Mouse (Mus musculus) heart, embryonic 11.5 days (tissue): ENCODE measurements around the gene Cfap61. TPM values are rescaled to one million over a fixed set of nuclear protein-coding genes. Genes with fewer than 3 reads are reported as not detected.

Experiments
- ATAC-seq: fragments of 200-750 bp; cut with Nextera tagmentation; replicated peaks from 2 replicates; pipeline ENCODE4 v1.8.0; 2017; ENCODE audit warnings: moderate library complexity; ENCODE audit not compliant: insufficient number of reproducible peaks, low FRiP score, low TSS enrichment
- H3K27ac ChIP-seq: fragments of 300-500 bp; sonication (generic); 2 replicates; pipeline ENCODE4 v1.5.1; 2014; ENCODE audit warnings: mild to moderate bottlenecking, low read depth, low read length
- H3K27me3 ChIP-seq: fragments of 300-500 bp; sonication (generic); 2 replicates; pipeline ENCODE4 v1.6.1; 2014; ENCODE audit warnings: mild to moderate bottlenecking, low read length, mixed read lengths; ENCODE audit not compliant: control insufficient read depth, insufficient read depth
- H3K36me3 ChIP-seq: fragments of 300-500 bp; sonication (generic); 2 replicates; pipeline ENCODE4 v1.6.1; 2014; ENCODE audit warnings: mild to moderate bottlenecking, low read length, moderate library complexity, mixed read lengths; ENCODE audit not compliant: control insufficient read depth, insufficient read depth
- H3K4me1 ChIP-seq: fragments of 300-500 bp; sonication (generic); 2 replicates; pipeline ENCODE4 v1.6.1; 2014; ENCODE audit warnings: low read length; ENCODE audit not compliant: control insufficient read depth, insufficient read depth
- H3K4me2 ChIP-seq: fragments of 300-500 bp; sonication (generic); 2 replicates; pipeline ENCODE4 v1.6.1; 2014; ENCODE audit warnings: mild to moderate bottlenecking, moderate library complexity
- H3K4me3 ChIP-seq: fragments of 300-500 bp; sonication (generic); 2 replicates; pipeline ENCODE4 v1.5.1; 2014; ENCODE audit warnings: low read depth, low read length
- H3K9ac ChIP-seq: fragments of 300-500 bp; sonication (generic); 2 replicates; pipeline ENCODE4 v1.6.1; 2014; ENCODE audit warnings: mild to moderate bottlenecking, low read depth, low read length, moderate library complexity
- H3K9me3 ChIP-seq: fragments of 300-500 bp; sonication (generic); replicated peaks from 2 replicates; pipeline ENCODE4 v1.6.1; 2016; ENCODE audit warnings: low read length; ENCODE audit not compliant: control insufficient read depth
- WGBS: fragments of 180-500 bp; shearing (Covaris S2); extraction: QIAGEN DNeasy Blood & Tissue Kit; methylation state at CpG from one replicate; pipeline ENCODE4 v1.1.7; 2014; ENCODE audit not compliant: insufficient replicate concordance; 5-methylcytosine and 5-hydroxymethylcytosine counted together
- polyA plus RNA-seq: library from polyadenylated mRNA; unstranded; fragments of >200 nt; fragmentation: Nextera tagmentation; extraction: Ambion mirVana; gene quantifications from 2 replicates; pipeline ENCODE4 v1.2.1, GENCODE M21; 2014

Gene Cfap61
- polyA plus RNA-seq, 1 experiment from 2014 or later: 0.10 TPM

- Histone ChIP-seq H3K9ac (no peak overlapping the region), H3K27ac (no peak overlapping the region), H3K9me3 (no peaks in the 10 kb centered on the region), H3K27me3 (peaks cover 54% of the 10 kb centered on the region), H3K36me3 (no peaks in the 10 kb centered on the region), H3K4me1 (peaks cover 7% of the 10 kb centered on the region; the same call in 1 of the 2 replicates), H3K4me3 (no peak overlapping the region), H3K4me2 (no peak overlapping the region)
- no peak for ATAC-seq
- 58% methylated on average over 3 of the region's 3 CpGs for WGBS
Observed at GRCm38 (mm10) chr2:146227646-146228045, 293.1 kb downstream of the Cfap61 start.

GRCm38 (mm10) chr2:146228435-146228834 lies 293.9 kb downstream of the Cfap61 start:
- no peak for ATAC-seq
- H3K4me2 ChIP-seq: no peak overlapping the region
- WGBS: 74% methylated on average over 2 of the region's 2 CpGs

DNA sequence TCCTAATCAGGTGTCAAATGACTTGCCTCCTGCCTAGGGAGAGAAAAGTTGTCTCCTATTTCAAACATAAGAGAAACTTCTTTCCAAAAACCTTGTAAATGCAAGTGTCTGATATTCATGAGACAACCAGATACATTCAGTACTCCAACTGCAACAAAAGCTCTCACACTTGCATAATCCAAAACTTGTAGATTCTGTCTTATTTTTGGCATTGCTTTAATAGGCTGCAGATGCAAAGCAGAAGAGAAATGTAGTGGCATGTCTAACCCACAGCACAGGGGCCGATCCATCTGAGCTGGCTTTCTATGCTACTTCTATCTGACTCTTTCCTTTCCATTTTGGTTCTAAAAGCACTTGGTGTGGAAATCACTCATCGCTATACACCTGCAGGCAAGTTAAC lies 296.9 kb downstream of the Cfap61 start:
- peaks cover 17% of the 10 kb centered on the region for H3K27me3 ChIP-seq
- no peak overlapping the region for H3K27ac ChIP-seq
- no peaks in the 10 kb centered on the region for H3K9me3 ChIP-seq
- 82% methylated on average over 2 of the region's 2 CpGs for WGBS
- no peak overlapping the region for H3K4me2 ChIP-seq
- H3K9ac ChIP-seq: no peak overlapping the region
- no peak overlapping the region for H3K4me3 ChIP-seq
- ATAC-seq: no peak
- H3K4me1 ChIP-seq: no peaks in the 10 kb centered on the region
- no peaks in the 10 kb centered on the region for H3K36me3 ChIP-seq

More at GRCm38 (mm10) chr2:146228435-146228834, 293.9 kb downstream of the Cfap61 start:
- Histone ChIP-seq H3K4me3 (no peak overlapping the region), H3K9me3 (no peaks in the 10 kb centered on the region), H3K4me1 (peaks cover 3% of the 10 kb centered on the region; the same call in 1 of the 2 replicates), H3K27ac (no peak overlapping the region), H3K36me3 (no peaks in the 10 kb centered on the region), H3K9ac (no peak overlapping the region), H3K27me3 (peaks cover 46% of the 10 kb centered on the region)

GRCm38 (mm10) chr2:146239196-146239747 lies 304.7 kb downstream of the Cfap61 start:
- 85% methylated on average over 4 of the region's 4 CpGs for WGBS
- no peaks in the 10 kb centered on the region for H3K4me1 ChIP-seq
- ATAC-seq: no peak

GRCm38 (mm10) chr2:146244049-146244448 lies 309.5 kb downstream of the Cfap61 start:
- Histone ChIP-seq H3K9ac (no peak overlapping the region), H3K9me3 (no peaks in the 10 kb centered on the region), H3K4me2 (no peak overlapping the region), H3K27me3 (no peaks in the 10 kb centered on the region), H3K4me3 (no peak overlapping the region), H3K27ac (no peak overlapping the region), H3K36me3 (no peaks in the 10 kb centered on the region; the same call in 1 of the 2 replicates), H3K4me1 (peaks cover 18% of the 10 kb centered on the region)
- WGBS: 93% methylated on average over 2 of the region's 2 CpGs
- ATAC-seq: no peak

More at GRCm38 (mm10) chr2:146239196-146239747, 304.7 kb downstream of the Cfap61 start:
- Histone ChIP-seq H3K4me3 (no peak overlapping the region), H3K9me3 (no peaks in the 10 kb centered on the region), H3K4me2 (no peak overlapping the region), H3K36me3 (no peaks in the 10 kb centered on the region), H3K9ac (no peak overlapping the region), H3K27me3 (no peaks in the 10 kb centered on the region), H3K27ac (no peak overlapping the region)

DNA sequence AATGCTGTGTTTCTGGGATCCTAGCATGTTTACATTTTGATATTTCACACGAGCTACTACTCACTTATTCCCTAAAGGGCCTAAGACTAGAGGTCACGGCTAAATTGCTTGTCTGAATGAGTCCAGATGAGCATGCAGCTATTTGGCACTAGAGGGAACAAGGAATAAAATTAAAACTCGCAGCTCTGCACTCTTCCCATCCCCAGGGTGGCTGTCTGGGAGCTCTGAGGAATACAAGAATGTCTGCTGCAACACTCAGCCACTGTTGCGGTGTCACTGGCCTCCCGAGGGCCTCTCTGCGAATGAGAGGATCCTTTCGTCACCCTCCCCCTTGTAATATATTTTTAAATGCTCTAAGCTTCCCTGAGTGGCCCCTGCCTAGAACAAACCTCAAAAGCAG lies 310.8 kb downstream of the Cfap61 start:
- Histone ChIP-seq H3K4me3 (no peak overlapping the region), H3K27me3 (no peaks in the 10 kb centered on the region), H3K4me2 (no peak overlapping the region), H3K9me3 (no peaks in the 10 kb centered on the region), H3K36me3 (no peaks in the 10 kb centered on the region; the same call in 1 of the 2 replicates), H3K9ac (0 out of 2 replicates have a peak overlapping the region, but pooled peaks have one; percentile 28), H3K27ac (peak overlapping the region; percentile 15; the same call in 1 of the 2 replicates), H3K4me1 (peaks cover 18% of the 10 kb centered on the region)
- ATAC-seq: no peak
- WGBS: 43% methylated on average over 7 of the region's 7 CpGs

DNA sequence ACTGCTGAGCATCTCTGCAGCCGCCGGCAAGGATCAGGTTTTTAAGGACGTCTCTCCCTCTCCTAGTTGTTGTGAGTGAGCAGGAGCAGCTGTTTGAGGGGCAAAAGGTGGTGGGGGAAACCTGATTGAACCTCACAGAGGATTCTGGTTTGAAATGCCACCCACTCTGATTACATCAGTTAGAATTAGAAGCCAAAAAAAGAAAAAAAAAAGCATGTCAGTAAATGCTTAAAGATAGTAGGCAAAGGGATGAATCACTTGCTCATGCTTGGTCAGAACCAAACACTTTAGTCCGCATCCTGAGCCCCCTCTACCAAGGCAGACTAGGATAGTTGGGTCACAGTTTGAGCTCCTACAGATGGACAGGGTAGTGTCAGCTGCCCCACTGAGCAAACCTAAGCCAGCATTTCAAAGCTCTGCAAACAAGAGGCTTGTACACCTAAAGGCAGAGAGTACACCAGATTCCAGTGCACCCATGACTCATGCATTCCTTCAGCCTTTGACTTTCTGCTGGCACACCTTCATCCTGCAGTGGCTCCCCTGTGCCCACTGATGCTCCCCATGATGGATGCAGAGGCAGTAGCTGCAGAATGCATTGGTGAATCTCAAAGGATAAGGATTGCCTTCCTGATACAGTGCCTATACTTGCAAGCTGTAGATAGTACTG lies 312.0 kb downstream of the Cfap61 start:
- H3K9ac ChIP-seq: no peak overlapping the region
- H3K27me3 ChIP-seq: no peaks in the 10 kb centered on the region
- no peak overlapping the region for H3K27ac ChIP-seq
- peaks cover 18% of the 10 kb centered on the region for H3K4me1 ChIP-seq
- 82% methylated on average over 4 of the region's 4 CpGs for WGBS
- H3K9me3 ChIP-seq: no peaks in the 10 kb centered on the region
- no peak for ATAC-seq
- no peak overlapping the region for H3K4me3 ChIP-seq
- H3K36me3 ChIP-seq: no peaks in the 10 kb centered on the region; the same call in 1 of the 2 replicates
- H3K4me2 ChIP-seq: no peak overlapping the region

DNA sequence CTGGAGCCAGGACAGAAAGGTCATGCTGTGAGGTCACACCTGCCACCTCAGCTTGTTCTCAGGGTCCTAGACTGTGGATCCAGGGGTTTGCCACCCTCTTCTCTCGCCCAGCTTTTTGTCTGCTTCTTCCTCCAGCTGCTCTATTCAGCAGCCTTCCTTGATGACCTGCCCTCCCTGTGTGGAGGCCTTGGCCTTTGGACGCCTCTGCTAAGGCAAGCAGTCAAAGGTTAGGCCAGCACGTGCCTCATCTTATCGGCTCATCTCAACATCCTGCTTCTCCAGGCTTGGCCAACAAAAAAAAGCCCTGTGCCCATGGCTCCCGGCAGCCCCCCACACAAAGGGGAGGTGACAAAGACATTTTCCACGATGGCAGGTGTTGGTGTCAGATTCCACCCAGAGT lies 313.0 kb downstream of the Cfap61 start:
- peaks cover 18% of the 10 kb centered on the region for H3K4me1 ChIP-seq
- 27% methylated on average over 6 of the region's 6 CpGs for WGBS
- no peaks in the 10 kb centered on the region for H3K9me3 ChIP-seq
- H3K4me2 ChIP-seq: no peak overlapping the region
- no peak overlapping the region for H3K9ac ChIP-seq
- ATAC-seq: 0 out of 2 replicates have a peak, but pooled peaks have one; percentile 29
- H3K4me3 ChIP-seq: no peak overlapping the region
- H3K27ac ChIP-seq: no peak overlapping the region
- H3K36me3 ChIP-seq: no peaks in the 10 kb centered on the region; the same call in 1 of the 2 replicates
- no peaks in the 10 kb centered on the region for H3K27me3 ChIP-seq
